Mouse (Mus musculus) liver, embryonic 13.5 days (tissue): ENCODE data around the gene Spag5. TPM values are rescaled to one million over a fixed set of nuclear protein-coding genes. Genes with fewer than 3 reads are reported as not detected.

Experiments used
- ATAC-seq: fragments of 200-750 bp; cut with Nextera tagmentation; 2 replicates; pipeline ENCODE4 v1.8.0; 2017; ENCODE audit warnings: low read depth, mild to moderate bottlenecking, moderate number of reproducible peaks, moderate library complexity
- DNase-seq: peaks from one replicate; pipeline ENCODE4 v3.0.0; 2022
- H3K27ac ChIP-seq: fragments of 300-500 bp; sonication (generic); 2 replicates; pipeline ENCODE4 v1.5.1; 2015; ENCODE audit warnings: moderate library complexity, mild to moderate bottlenecking, inconsistent platforms
- H3K27me3 ChIP-seq: fragments of 300-500 bp; sonication (generic); 2 replicates; pipeline ENCODE4 v1.6.1; 2015; ENCODE audit warnings: mild to moderate bottlenecking, inconsistent platforms
- H3K36me3 ChIP-seq: fragments of 300-500 bp; sonication (generic); 2 replicates; pipeline ENCODE4 v1.6.1; 2015; ENCODE audit warnings: mild to moderate bottlenecking, inconsistent platforms
- H3K4me1 ChIP-seq: fragments of 300-500 bp; sonication (generic); replicated peaks from 2 replicates; pipeline ENCODE4 v1.6.1; 2015; ENCODE audit warnings: inconsistent platforms
- H3K4me2 ChIP-seq: fragments of 300-500 bp; sonication (generic); 2 replicates; pipeline ENCODE4 v1.6.1; 2015; ENCODE audit warnings: inconsistent platforms, mild to moderate bottlenecking, moderate library complexity
- H3K4me3 ChIP-seq: fragments of 300-500 bp; sonication (generic); replicated peaks from 2 replicates; pipeline ENCODE4 v1.5.1; 2015; ENCODE audit warnings: mild to moderate bottlenecking, inconsistent platforms
- H3K9ac ChIP-seq: fragments of 300-500 bp; sonication (generic); 2 replicates; pipeline ENCODE4 v1.6.1; 2015; ENCODE audit warnings: mild to moderate bottlenecking, inconsistent platforms
- H3K9me3 ChIP-seq: fragments of 300-500 bp; sonication (generic); replicated peaks from 2 replicates; pipeline ENCODE4 v1.6.1; 2016; ENCODE audit warnings: inconsistent platforms
- WGBS: fragments of 180-500 bp; shearing (Covaris S2); methylation state at CpG from one replicate; pipeline ENCODE4 v1.1.7; 2015; ENCODE audit not compliant: insufficient replicate concordance; 5-methylcytosine and 5-hydroxymethylcytosine counted together
- polyA plus RNA-seq: library from polyadenylated mRNA; unstranded; fragments of >200 nt; fragmentation: Nextera tagmentation; extraction: Ambion mirVana; gene quantifications from 2 replicates; pipeline ENCODE4 v1.2.1, GENCODE M21; 2015

Gene Spag5
- polyA plus RNA-seq, 1 experiment from 2014 or later: 30.3 TPM

DNA sequence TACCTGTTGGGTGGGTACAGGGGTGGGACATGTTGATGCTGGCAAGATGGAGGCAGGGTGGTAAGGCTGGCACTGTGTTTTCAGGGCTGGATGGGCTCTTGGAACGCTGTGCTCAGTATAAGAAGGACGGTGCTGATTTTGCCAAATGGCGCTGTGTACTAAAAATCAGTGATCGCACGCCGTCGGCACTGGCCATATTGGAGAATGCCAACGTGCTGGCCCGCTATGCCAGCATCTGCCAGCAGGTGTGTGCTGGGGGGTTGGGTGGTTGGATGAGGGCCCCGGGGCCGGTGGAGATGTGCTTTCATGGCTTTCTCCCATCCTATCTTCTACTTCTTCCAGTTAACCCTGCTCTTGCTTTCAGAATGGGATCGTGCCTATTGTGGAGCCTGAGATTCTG lies 23.6 kb downstream of the Spag5 start:
- no peak overlapping the region for H3K4me2 ChIP-seq
- H3K4me3 ChIP-seq: no peak overlapping the region
- no peak overlapping the region for H3K9ac ChIP-seq
- peaks cover 27% of the 10 kb centered on the region for H3K36me3 ChIP-seq
- H3K4me1 ChIP-seq: peaks cover 30% of the 10 kb centered on the region
- WGBS: 86% methylated on average over 12 of the region's 12 CpGs
- ATAC-seq (no peak), DNase-seq (no peak)
- no peak overlapping the region for H3K27ac ChIP-seq
- H3K27me3 ChIP-seq: no peaks in the 10 kb centered on the region
- no peaks in the 10 kb centered on the region for H3K9me3 ChIP-seq

DNA sequence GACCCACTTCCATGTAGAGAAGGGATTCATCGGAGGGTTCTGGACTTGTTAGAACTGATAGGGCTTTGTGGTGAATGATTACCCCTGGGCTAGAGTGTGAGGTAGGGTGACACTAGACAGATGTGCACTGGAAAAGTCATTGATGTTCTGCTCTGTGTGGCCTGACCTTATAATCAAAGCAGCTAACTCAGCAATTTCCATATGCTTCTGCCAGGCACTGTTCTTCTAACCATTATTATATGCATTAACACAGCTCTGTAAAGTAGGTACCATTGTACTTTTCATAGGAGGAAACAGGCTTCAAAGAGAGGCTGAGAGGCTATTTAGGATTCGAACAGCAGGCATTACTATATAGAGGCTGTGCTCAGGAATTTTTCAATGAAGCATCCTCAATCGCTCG lies 25.9 kb downstream of the Spag5 start:
- Histone ChIP-seq H3K27me3 (no peaks in the 10 kb centered on the region), H3K4me2 (peak overlapping the region; percentile 97; the same call in 1 of the 2 replicates), H3K9me3 (no peaks in the 10 kb centered on the region), H3K4me1 (peaks cover 27% of the 10 kb centered on the region), H3K9ac (no peak overlapping the region), H3K27ac (no peak overlapping the region), H3K36me3 (peaks cover 6% of the 10 kb centered on the region), H3K4me3 (no peak overlapping the region)
- 83% methylated on average over 4 of the region's 4 CpGs for WGBS
- ATAC-seq (no peak), DNase-seq (no peak)

DNA sequence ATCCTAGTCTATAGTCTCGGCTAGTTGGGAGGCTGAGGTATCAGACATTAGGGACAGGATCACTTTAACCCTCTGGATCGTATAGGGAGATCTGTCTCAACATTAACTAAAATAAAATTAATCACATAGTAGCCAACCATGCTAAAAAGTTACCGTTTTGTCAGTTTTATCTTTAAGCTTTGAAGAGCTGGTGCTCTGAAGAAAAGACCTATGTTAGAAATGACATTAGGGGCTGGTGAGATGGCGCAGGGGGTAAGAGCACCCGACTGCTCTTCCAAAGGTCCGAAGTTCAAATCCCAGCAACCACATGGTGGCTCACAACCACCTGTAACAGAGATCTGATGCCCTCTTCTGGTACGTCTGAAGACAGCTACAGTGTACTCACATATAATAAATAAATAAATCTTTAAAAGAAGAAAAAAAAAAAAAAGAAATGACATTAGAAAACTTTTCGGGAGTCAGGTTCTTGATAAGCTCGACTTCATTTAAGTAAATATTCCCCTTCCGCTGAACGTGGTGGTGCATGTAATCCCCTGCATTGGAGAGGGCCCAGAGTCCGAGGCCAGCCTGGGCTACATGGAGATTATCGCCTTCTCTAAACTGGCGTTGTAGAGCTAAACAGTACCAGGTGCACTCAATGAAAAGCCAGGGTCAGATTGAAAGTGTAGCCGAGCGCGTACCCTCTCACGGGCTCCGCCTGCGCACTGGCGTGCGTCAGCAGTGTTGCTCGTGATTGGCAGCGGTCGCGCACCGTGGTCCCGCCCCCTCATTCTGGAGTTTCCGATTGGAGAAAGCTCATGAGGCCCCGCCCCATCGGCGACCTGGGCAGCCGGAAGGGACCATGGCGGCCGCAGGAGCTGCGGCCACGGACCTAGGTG lies 26.5 kb downstream of the Spag5 start, which contains the start of gene Pigs:
Gene Pigs (plus strand): TSS at position 782 of the 878 bp plus-strand sequence.
- ATAC-seq (peak; percentile 94), DNase-seq (peak; percentile 96)
- Histone ChIP-seq H3K4me3 (peak within 1 kb of the TSS; percentile 89), H3K27me3 (no peaks in the 10 kb centered on the region), H3K4me1 (peaks cover 21% of the 10 kb centered on the region), H3K36me3 (peaks cover 8% of the 10 kb centered on the region), H3K9ac (peak within 1 kb of the TSS; percentile 89), H3K27ac (peak within 1 kb of the TSS; percentile 63), H3K9me3 (no peaks in the 10 kb centered on the region), H3K4me2 (peak within 1 kb of the TSS; percentile 97)
- 9% methylated on average over 37 of the region's 37 CpGs for WGBS

DNA sequence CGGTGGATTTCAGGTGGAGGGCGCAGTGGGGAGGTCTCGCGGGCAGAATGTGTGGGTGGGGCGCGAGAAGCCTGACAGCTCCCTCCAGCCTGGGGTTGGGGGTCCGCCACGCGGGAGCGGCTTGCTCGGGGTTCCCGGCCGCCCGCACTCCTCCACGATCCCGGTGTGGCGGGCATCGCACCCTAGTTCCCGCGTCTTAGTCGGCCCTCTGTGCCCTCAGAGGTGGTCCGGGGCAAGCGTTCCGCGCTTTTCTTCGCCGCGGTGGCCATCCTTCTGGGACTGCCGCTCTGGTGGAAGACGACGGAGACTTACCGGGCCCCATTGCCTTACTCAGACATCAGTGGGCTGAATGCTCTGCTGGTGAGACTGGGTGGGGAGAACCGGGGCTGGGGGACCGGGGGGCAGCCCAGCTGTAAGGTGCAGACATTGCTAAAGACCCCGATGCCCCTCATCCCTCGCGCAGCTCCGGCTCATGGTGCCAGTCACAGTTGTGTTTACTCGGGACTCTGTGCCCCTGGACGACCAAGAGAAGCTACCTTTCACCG lies 27.3 kb downstream of the Spag5 start:
- peak overlapping the region; percentile 97 for H3K4me2 ChIP-seq

DNA sequence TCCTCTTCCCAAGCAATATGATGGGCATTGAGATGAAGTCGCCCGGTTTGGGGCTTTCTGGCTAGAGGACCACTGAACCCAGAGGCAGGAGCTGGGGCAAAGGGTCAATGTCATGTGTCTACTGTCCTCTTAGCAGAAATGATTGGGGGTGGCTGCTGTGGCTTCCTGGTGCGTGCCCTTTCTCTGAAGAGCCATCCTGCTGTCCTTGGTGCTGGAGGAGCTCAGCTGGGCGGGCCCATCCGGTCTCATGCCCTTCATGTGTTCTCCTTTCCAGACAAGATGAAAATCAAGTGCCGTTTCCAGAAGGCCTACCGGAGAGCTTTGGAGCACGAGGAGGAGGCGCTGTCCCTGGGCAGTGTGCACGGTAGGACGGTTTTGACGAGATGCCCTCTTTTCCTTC lies 31.3 kb downstream of the Spag5 start:
- Histone ChIP-seq H3K27me3 (no peaks in the 10 kb centered on the region), H3K4me3 (no peak overlapping the region), H3K4me1 (peaks cover 13% of the 10 kb centered on the region), H3K36me3 (peaks cover 50% of the 10 kb centered on the region), H3K9me3 (no peaks in the 10 kb centered on the region), H3K9ac (no peak overlapping the region), H3K4me2 (no peak overlapping the region), H3K27ac (no peak overlapping the region)
- no peak for DNase-seq
- WGBS: 90% methylated on average over 12 of the region's 12 CpGs
- ATAC-seq: no peak

More for the DNA sequence above, 27.3 kb downstream of the Spag5 start:
- Histone ChIP-seq H3K4me1 (peaks cover 13% of the 10 kb centered on the region), H3K36me3 (peaks cover 15% of the 10 kb centered on the region), H3K9ac (peak overlapping the region; percentile 89), H3K27me3 (no peaks in the 10 kb centered on the region), H3K9me3 (no peaks in the 10 kb centered on the region), H3K4me3 (peak overlapping the region; percentile 89), H3K27ac (peak overlapping the region; percentile 43)
- WGBS: under 1% methylated on average over 41 of the region's 41 CpGs
- ATAC-seq (peak; percentile 73), DNase-seq (no peak)

DNA sequence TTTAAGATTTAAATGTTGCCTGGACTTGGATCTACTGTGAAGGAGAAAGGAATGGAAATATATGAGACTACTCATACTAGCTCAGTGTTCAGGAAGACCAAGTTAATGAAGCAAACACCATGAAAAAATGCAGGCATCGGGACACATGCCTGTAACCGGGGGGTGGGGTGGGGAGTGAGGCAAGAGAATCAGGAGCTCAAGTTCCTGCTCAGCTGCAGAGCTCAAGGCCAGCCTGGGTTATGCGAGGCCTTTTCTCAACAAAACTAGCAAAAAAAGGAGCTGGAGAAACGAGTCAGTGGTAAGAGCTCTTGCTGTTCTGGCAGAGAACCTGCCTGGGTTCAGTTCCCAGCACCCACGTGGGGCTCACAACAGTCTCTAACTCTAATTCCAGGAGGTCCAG lies 32.7 kb downstream of the Spag5 start:
- Histone ChIP-seq H3K9ac (no peak overlapping the region), H3K27ac (no peak overlapping the region), H3K9me3 (no peaks in the 10 kb centered on the region), H3K36me3 (peaks cover 56% of the 10 kb centered on the region), H3K4me1 (peaks cover 8% of the 10 kb centered on the region), H3K27me3 (no peaks in the 10 kb centered on the region), H3K4me3 (no peak overlapping the region), H3K4me2 (no peak overlapping the region)
- DNase-seq (no peak), ATAC-seq (no peak)
- WGBS: 73% methylated on average over 5 of the region's 5 CpGs

DNA sequence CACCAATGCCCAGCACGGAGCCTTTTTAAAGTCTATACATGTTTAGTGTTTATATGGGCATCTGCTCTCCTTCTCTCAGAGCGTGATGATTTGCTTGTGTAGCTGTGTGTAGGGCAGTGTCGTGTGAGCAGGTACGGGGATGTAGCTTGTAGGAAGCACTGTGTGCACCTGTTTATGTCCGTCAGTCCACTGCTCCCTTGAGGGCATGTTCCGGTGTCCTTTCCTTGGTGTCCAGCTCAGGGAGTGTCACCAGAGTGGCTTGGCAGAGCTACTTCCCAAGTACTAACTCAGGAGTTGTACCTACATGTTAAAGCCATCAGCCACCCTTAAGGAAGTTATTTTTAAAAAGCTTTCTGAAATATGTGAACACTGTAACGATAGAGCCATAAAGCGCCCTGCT lies 35.7 kb downstream of the Spag5 start:
- 85% methylated on average over 8 of the region's 8 CpGs for WGBS
- no peak for DNase-seq

DNA sequence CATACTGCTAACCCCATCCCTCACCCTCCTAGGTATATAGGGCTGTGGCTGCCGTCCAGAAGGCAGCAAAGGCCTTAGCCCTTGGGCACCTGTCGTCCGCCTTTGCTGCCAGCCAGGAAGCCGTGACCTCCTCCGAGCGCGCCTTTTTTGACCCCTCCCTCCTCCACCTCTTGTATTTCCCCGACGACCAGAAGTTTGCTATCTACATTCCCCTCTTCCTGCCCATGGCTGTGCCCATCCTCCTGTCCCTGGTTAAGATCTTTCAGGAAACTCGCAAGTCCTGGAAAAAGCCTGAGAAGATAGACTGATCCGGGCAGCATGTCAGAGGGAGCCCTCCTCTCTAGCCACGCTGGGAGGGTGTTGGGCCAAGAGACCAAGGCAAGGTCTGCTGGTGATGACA lies 40.4 kb downstream of the Spag5 start:
- DNase-seq (no peak), ATAC-seq (no peak)
- H3K4me2 ChIP-seq: no peak overlapping the region
- H3K27ac ChIP-seq: no peak overlapping the region
- H3K9me3 ChIP-seq: no peaks in the 10 kb centered on the region
- peaks cover 33% of the 10 kb centered on the region for H3K36me3 ChIP-seq
- peaks cover 42% of the 10 kb centered on the region for H3K4me1 ChIP-seq
- 72% methylated on average over 12 of the region's 12 CpGs for WGBS
- H3K27me3 ChIP-seq: no peaks in the 10 kb centered on the region
- H3K4me3 ChIP-seq: no peak overlapping the region
- no peak overlapping the region for H3K9ac ChIP-seq

More for the DNA sequence above, 35.7 kb downstream of the Spag5 start:
- H3K36me3 ChIP-seq: peaks cover 74% of the 10 kb centered on the region
- H3K4me1 ChIP-seq: no peaks in the 10 kb centered on the region
- H3K9ac ChIP-seq: no peak overlapping the region
- H3K27ac ChIP-seq: no peak overlapping the region
- H3K4me2 ChIP-seq: no peak overlapping the region
- ATAC-seq: no peak
- no peak overlapping the region for H3K4me3 ChIP-seq
- H3K9me3 ChIP-seq: no peaks in the 10 kb centered on the region
- H3K27me3 ChIP-seq: no peaks in the 10 kb centered on the region

DNA sequence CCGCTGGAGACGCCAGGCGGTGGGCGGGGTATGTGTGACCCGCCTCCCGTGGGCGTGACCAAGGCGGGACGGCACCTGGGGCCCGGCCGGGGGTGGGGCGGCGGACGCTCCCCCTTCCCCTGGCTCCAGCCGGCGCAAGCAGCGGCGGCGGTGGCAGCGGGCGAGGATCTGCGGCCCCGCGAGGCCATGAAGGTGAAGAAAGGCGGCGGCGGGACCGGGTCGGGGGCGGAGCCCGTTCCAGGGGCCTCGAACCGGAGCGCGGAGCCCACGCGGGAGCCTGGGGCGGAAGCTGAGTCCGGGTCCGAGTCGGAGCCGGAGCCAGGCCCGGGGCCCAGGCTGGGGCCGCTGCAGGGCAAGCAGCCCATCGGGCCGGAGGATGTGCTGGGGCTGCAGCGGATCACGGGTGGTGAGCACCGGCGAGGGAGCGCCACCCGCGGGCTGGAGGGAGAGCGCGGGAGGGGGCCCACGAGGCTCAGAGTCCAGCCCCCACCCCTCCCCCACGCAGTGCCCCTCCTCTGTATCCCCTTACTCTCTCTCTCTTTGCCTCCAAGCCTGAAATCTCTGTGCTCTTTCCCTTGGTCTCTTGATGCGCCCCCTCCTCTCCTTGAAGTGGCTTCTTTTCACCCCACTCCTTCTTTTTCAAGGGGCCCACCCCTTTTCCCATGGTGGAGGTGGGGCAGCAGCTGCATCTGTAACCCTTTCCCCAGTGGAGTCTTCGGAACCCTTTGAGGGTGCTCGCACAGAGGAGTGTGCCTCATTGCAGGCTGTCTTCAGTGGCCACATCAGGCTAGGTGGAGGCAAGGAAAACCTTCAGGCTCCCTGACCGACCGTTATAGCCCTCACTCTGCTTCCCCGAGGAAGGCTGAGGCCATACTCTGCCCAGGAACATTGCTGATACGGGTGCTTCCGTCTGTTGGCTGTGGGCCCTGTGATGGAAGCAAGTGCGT lies 42.3 kb downstream of the Spag5 start, which contains the start of gene Unc119:
Gene Unc119 (plus strand): TSS at position 102 of the 947 bp plus-strand sequence.
- WGBS: 1% methylated on average over 66 of the region's 66 CpGs

DNA sequence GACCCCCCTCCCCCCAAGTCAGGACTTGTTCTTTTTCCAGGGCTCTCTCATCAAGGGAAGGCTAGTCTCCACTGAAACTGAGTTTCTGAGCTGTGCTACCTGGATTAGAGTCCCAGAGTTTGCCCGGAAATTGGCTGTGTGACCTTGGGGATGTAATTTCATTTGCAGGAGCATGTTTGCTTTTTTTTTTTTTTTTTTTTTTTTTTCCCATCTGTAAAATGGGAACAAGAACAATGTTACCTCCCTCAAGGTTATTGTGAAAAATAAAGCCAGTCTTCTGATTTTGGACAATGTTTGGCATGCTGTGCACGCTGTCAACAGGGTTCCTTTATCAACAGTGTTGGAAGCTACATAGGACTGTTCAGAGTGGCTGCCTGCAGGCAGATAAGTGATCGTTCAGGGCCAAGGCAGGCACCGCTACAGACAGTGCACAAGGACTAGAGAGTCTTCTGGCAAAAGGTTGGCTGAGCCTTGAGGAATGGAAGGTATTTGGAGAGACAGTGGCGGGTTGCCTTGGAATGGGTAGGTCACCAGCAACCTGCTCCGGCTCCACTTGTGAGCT lies 43.1 kb downstream of the Spag5 start:
- ATAC-seq (peak; percentile 88), DNase-seq (peak; percentile 65)
- H3K27ac ChIP-seq: peak overlapping the region; percentile 92

More for the DNA sequence above, 42.3 kb downstream of the Spag5 start, which contains the start of gene Unc119:
- H3K36me3 ChIP-seq: peaks cover 33% of the 10 kb centered on the region
- no peaks in the 10 kb centered on the region for H3K27me3 ChIP-seq
- H3K9me3 ChIP-seq: no peaks in the 10 kb centered on the region
- peak within 1 kb of the TSS; percentile 100 for H3K4me2 ChIP-seq
- peaks cover 59% of the 10 kb centered on the region for H3K4me1 ChIP-seq
- H3K4me3 ChIP-seq: peak within 1 kb of the TSS; percentile 89
- H3K9ac ChIP-seq: peak within 1 kb of the TSS; percentile 91
- H3K27ac ChIP-seq: peak within 1 kb of the TSS; percentile 92
- ATAC-seq (peak; percentile 69), DNase-seq (peak; percentile 76)

More for the DNA sequence above, 43.1 kb downstream of the Spag5 start:
- H3K4me1 ChIP-seq: peaks cover 67% of the 10 kb centered on the region
- H3K4me2 ChIP-seq: peak overlapping the region; percentile 100
- peaks cover 30% of the 10 kb centered on the region for H3K36me3 ChIP-seq
- H3K4me3 ChIP-seq: peak overlapping the region; percentile 89
- WGBS: 20% methylated on average over 6 of the region's 6 CpGs
- H3K9ac ChIP-seq: peak overlapping the region; percentile 91
- H3K27me3 ChIP-seq: no peaks in the 10 kb centered on the region
- no peaks in the 10 kb centered on the region for H3K9me3 ChIP-seq
